Mouse (Mus musculus) ES-CJ7 (cell line): ENCODE measurements at regions not wholly inside any gene's neighbourhood (a gene's known extent, or its start where the extent isn't known, plus 50 kb on each side); places are given as distances from the start of the nearest gene placed in this dataset.
A peak's percentile ranks its signal among the peaks of the same experiment; 100 is the strongest.
"Not testable (repeated sequence)": the region's sequence is repeated elsewhere in the genome, so short reads cannot be mapped to it uniquely, and the experiment has no call there.

Experiments
- DNase-seq: peaks from one replicate; pipeline ENCODE4 v3.0.0; 2011; ENCODE audit warnings: low read depth, low spot score

DNA sequence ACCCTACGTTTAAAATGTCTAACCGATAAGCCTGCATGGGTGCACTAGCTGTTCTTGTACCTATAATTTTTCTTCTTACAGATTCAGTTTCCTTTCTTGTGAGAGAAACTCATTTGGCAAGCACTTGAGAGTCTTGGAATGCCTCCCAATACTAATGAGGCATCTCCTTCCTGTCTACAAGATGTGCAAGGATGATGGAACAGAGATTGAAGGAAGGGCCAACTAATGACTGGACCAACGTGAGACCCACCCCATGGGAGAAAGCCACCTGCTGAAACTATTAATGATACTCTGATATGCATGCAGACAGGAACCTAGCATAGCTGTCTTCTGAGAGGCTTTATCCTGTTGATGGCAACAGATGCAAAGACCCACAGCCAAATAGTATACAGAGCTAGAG lies 179.9 kb upstream of the Slitrk6 start:
- no peak for DNase-seq

DNA sequence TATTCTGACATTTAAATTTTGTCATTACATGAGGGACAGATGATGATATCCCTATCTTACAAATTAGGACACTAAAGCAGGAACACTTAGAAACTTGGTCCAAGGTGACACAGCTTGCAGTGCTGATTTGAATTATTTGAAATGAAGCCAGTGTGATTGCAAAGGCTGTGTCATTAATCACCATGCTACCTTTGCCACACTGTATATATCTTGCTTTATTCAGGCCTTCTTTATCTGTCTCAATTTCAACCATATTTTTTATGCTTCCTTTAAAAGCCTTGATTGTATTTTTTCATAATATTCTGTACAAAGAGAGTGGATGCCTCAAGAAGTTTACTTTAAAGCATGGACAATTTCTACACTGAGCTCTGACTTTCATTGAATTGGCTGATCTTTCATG lies 167.0 kb upstream of the Slitrk6 start:
- DNase-seq, result no peak

GRCm38 (mm10) chr14:110913341-110913740 lies 158.4 kb upstream of the Slitrk6 start:
- no peak for DNase-seq

DNA sequence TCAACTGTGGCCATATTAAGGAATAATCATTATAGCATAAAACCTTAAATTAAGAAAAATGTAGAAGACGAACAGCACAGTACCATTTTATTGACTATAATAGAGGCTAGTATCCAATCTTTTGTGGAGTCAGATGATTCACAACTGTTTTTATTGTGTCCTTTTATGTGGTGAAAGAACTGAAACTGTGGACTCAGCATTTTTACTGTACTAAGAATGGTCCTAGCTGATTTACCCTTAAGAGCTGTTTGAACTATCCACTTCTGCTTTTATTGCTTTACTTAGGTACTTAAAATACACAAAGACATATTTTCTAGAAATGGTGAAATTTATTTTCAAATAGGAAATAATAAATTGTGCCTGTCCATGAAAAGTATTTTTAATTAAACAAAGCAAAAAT lies 137.9 kb upstream of the Slitrk6 start:
- no peak for DNase-seq

GRCm38 (mm10) chr14:110871339-110871738 lies 116.4 kb upstream of the Slitrk6 start:
- no peak for DNase-seq

GRCm38 (mm10) chr14:110824642-110825041 lies 69.7 kb upstream of the Slitrk6 start:
- DNase-seq, result peak; percentile 3

GRCm38 (mm10) chr14:110822174-110822573 lies 67.2 kb upstream of the Slitrk6 start:
- DNase-seq, result not testable (repeated sequence)
